Mouse (Mus musculus): Measurements from ENCODE around the gene Plekha4.
"Not testable (repeated sequence)": the region's sequence is repeated elsewhere in the genome, so short reads cannot be mapped to it uniquely, and the experiment has no call there.

Gene Plekha4

GRCm38 (mm10) chr7:45509181-45509882 is 16.8 kb upstream of the Plekha4 start:
- no peak for DNase-seq (ENCODE audit: low read depth)

DNA sequence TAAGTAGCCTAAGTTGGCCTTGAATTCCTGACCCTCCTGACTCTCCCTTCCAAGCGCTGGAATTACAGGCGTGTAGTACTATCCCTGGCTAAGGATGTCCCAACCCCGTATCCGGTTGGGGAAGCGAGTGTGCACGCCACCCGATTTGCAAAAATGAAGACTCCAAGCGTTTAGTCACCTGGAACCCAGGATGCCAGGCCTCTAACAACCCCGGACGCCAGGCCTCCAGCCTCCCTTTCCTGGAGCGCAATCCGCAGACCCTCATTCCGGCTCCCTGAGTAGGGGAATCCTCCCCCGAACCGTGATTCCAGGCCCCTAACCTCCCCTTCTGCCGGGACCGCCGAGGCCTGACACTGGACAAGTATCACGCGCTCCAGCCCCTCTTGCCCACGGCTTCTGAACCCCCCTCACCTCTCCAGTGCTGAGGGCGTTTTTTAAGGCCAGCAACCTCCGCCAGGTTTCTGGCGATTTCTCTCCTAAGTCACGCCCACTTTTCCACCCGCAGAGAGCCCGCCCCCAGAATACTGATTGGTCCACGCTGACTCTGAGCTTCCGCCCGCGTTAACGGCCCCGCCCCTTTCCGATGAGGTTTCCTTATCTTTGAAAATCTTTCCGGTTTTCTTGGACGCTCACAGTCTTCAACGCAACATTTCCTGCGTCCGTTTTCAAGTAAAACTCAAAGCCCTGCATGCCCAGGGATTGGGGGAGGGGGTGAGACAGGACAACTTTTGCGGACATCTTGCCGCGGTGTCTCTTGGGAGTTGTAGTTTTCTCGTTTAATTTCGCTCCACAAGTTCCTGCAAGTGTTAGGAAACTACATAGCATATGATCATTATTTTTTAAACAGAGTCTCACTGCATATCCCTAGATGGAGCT is 16.0 kb upstream of the Plekha4 start, which contains the start of gene Nucb1:
TSS of gene Nucb1 (minus strand) at position 495 of the 876 bp plus-strand sequence.
- peak; percentile 87 for DNase-seq (ENCODE audit: low read depth)

DNA sequence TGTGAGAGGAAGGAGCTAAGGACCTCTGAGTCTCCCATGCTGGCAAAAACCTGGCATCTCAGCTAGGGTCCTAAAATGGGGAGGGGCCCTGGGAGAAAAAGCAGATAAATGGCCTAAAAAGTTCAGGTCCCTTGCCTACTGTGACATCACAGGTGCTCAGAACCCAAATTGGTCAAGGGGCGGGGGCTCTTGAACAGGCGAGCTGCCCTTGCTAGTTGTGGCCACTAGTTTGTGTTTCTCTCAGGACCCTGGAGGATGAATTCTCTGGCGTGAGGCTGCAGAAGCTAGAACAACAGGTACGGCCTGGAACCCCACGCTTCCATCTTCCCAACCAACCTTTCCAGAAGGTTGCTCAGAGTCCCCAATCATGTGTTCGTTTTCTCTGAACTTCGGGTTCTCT is 11.7 kb upstream of the Plekha4 start:
- DNase-seq (ENCODE audit: low read depth): no peak

- DNase-seq (ENCODE audit: low read depth): no peak
Measured at GRCm38 (mm10) chr7:45515436-45515835, 10.7 kb upstream of the Plekha4 start.

DNA sequence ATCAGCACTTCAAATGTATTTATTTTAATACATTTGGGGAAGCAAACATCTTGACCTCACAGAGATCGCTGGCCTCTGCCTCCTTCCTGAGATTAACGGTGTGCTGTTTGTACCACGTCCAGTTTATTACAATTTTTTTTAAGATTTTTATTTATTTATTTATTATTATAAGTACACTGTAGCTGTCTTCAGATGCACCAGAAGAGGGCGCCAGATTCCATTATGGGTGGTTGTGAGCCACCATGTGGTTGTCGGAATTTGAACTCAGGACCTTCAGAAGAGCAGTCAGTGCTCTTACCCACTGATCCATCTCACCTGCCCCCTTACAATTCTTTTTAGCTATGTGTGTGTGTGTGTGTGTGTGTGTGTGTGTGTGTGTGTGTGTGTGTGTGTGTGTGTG is 9.3 kb upstream of the Plekha4 start:
- not testable (repeated sequence) for DNase-seq (ENCODE audit: low read depth)

GRCm38 (mm10) chr7:45518618-45519017 is 7.5 kb upstream of the Plekha4 start:
- no peak for DNase-seq (ENCODE audit: low read depth)

DNA sequence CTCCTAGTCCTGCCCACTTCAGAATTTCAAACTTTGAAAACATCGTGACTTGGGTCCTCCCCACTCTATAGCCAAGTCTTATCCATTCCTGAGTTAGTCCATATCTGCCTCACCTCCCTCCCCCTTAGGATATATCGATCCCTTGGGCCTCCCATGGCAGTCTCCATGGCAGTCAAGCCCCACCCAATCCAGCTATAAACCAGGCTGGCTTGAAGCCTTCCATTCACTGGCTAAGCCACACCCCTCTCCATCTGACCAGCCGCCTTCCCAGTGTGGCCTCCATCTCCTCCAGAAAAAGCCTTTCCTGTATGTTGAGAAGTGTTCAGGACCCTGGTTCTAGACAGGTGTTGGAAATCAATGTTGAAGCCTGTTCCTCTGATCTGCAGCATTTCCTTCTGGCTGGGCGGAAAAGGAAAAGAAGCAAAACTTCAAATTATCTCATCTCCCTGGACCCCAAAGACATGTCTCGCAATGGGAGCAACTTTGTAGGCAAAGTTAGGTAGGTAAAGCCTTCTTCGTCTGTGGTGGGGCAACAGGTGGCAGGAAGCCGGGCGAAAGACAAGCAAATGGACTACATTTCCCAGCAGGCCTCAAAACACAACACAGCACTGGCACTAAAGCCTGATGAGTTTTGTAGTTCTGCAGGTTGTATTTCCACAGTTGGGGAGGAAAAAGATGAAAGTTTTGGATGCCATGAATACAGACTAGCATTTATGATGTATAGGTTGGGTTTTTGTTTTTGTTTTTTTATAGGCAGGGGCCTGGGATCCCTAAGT is 6.6 kb upstream of the Plekha4 start:
- DNase-seq (ENCODE audit: low read depth): no peak

DNA sequence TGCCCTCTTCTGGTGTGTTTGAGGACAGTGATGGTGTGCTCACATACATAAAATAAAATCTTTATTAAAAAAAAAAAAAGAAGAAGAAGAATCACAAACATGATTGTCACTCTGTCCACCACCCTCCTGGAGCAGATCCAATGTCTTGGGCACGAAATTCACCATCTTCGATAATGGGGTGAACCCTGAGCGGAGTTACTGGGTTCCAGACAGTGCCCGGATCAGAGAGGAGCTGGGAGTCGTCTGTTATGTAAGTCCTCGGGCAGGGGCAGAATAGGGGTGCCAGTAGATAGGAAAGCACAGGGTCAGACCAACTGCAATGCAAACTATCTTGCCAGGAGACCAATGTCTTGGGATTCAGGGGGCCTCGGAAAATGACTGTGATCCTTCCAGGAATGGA is 5.5 kb upstream of the Plekha4 start:
- no peak for DNase-seq (ENCODE audit: low read depth)

DNA sequence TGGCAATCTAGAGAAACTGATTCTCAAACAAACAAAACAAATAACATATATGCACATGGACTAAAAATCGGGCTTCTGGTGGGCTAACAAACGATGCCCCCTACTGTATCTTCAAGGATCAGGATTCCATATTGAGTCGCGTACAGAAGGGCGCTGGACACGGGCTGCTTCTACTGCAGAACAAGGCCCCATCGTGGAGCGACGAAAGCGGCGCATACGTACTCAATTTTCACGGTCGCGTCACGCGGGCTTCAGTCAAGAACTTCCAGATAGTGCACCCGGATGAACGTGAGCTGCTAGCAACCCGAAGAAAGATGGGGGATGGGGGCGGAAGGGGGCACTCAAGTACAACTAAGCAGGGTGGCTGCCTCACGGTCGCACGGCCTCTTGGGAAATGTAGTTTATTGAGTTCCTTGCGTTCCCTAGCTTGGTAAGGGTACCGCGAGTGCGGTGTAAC is 4.4 kb upstream of the Plekha4 start:
- DNase-seq (ENCODE audit: low read depth): no peak

DNA sequence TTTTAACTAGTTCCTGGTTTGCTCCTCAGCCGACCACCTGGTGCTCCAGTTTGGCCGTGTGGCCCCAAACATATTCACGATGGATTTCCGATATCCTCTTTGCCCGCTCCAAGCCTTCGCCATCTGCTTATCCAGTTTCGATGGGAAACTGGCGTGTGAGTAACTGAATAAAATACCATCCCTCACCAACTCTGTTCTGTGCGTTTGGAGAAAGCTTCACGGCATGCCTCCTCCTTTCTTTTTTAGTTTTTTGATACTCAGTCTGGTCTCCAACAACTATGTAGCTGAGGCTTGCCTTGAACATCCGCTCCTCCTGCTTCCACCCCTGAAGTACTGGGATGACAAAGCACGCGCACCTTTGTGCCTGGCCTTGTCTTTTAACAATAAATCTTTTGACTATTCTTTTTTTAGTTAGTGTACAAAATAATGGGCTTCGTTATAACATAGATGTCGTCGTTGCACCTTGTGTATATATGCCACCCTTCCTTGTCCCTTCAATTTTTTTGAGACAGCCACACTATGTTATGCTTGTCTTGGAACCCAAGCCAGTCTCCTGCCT is 3.9 kb upstream of the Plekha4 start:
- DNase-seq (ENCODE audit: low read depth): no peak

DNA sequence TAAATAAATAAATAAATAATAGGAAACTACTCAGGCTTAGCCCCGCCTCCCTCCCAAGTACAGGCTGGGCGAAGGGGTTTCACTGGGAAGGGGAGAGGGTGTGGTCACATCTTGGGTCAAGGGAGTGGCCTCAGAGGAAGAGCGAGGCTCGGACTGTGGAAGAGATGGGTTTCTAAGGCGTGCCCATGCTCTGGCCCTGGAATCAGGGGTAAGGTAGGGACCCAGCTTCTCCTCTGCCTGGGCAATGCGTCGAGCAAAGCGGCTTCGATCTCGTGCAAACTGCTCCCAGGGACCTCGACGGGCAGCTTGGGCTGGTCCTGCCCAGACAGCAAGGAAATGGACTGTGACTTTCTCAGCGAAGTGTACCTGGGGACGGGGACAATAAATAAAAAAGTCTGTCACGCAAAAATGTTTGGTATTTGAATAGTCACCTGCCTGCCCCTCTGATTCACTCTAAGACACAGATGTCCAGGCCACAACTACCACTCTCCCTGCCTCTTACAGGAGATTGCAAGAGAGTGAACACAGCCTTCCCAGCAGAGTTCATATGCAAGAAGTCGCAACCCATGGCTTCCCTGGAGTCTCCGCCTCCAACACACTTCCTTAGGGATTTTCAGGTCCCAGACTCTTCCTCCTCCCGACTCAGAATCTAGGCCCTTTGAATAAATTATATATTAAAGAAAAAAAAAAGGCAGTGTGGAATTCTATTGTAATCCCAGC is 3.0 kb upstream of the Plekha4 start:
- DNase-seq (ENCODE audit: low read depth): no peak

DNA sequence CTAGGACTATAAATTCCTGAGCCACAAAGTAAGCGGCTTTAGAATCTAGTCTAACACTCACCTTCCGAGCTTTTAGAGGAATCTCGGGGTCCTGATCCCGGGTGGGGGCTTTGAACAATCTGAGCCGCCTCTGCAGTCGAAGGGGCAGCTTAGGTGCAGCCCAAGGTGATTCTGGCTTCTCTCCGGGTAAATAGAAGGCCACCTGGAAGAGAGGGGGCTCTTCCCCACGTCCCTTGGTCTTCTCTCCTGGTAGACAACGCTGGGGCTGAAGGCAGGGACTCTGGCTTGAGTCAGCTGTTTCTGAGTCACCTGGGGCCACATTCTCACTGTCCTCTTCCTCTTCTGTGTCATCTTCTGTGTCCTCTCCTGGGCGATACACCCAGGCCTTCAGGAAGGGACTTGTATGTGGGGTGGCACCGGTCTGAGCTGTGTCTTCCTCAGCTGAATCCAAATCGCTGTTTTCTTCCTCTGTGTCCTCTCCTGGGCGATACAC is 2.4 kb upstream of the Plekha4 start:
- no peak for DNase-seq (ENCODE audit: low read depth)

DNA sequence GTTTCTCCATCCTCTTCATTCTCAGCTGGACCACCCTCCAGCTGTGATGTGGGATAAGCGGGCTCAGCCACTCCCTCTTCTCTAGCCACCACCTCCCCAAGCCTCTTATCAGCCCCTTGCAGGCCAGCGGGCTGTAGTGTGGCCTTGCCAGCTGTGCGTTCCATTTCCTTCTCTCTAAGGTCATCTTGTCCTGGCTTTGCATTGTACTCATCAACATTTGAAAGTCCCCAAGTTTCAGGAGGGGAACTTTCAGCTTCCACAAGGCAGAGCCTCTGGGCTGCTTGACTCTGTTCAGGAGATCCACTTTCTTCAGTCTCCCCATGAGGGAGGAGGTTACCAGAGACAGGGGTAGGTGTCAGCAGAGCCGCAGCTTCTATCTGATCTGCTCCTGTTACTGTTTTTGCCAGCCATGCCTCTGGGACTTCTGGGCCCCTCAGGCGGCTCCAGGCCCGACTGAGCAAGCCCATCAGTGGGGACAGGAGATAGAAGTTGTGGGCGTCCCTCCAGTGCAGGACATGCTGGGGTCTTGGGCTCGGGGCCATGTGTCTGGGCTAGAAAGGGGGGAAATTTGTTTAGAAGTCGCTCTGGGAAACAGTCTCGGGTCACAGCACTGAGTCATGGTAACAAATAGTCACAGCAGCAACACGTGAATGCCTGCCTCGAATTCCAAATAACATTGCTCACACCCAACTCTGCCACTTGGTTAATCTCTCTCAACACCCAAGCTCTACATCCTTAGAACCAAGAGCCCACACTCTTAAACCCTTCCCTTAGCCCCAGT is 1.1 kb upstream of the Plekha4 start:
- no peak for DNase-seq (ENCODE audit: low read depth)

DNA sequence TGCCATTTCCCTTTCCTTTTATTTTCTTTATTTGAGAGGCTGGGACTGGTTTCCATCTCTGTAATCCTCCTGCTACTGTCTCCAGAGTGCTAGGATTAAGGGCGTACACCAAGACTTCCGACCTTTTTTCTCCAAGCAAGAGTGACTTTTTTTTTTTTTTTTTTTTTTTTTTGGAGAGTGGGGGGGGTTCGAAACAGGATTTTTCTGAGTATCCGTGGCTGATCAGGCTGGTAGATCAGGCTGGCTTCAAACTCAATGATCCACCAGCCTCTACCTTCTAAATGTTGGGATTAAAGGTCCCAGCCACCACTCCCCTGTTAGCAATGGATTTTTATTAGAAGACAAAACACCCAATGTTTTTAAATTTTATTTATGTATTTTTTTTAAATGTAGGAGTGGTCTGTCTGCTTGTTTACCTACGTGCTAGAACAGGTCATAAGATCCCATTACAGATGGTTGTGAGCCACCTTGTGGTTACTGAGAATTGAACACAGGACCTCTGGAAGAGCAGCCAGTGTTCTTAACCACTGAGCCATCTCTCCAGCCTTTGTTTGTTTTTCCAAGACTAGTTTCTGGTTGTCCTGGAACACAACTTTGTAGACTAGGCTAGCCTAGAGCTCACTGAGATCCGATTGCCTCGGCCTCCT is 467 bp downstream of the Plekha4 start:
- DNase-seq (ENCODE audit: low read depth): no peak

- DNase-seq (ENCODE audit: low read depth): not testable (repeated sequence)
Measured at GRCm38 (mm10) chr7:45527169-45527568, 1.0 kb downstream of the Plekha4 start.

DNA sequence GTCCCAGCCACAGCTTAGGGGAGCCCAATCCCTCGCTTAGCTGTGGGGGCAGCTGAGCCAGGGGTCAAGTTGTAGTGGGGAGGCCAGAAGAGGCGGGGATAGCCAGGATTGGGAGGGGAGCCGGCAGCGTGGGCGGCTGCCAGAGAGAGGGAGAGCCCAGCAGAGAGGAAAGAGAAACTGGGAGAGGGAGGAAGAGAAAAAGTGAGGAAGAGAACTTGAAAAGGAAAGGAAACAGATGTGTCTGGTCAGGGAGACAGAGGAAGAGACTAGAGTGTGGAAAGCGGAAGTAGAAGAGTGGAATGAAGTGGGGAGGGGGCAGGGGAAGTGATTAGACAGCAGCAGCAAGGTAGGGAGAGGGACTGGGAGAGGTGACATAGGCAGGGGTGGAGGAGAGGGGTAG is 3.3 kb downstream of the Plekha4 start:
- no peak for DNase-seq (ENCODE audit: low read depth)

- no peak for DNase-seq (ENCODE audit: low read depth)
Measured at GRCm38 (mm10) chr7:45530643-45531042, 4.5 kb downstream of the Plekha4 start.

DNA sequence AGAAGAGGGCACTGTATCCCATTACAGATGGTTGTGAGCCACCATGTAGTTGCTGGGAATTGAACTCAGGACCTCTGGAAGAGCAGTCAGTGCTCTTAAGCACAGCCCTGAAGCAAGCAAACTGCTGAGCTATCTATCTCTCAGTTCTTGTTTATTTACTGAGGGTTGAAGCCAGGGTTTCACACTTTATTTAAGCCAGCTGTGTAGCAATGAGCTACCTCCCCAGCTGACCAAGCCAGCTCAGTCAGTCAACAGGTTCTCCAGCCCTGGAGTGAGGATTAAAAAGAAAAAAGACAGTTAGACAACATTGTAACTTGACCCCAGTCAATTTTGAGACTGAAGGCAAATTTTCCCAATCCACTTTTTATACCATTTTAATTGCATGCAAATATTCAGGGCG is 9.5 kb downstream of the Plekha4 start:
- DNase-seq (ENCODE audit: low read depth): no peak

DNA sequence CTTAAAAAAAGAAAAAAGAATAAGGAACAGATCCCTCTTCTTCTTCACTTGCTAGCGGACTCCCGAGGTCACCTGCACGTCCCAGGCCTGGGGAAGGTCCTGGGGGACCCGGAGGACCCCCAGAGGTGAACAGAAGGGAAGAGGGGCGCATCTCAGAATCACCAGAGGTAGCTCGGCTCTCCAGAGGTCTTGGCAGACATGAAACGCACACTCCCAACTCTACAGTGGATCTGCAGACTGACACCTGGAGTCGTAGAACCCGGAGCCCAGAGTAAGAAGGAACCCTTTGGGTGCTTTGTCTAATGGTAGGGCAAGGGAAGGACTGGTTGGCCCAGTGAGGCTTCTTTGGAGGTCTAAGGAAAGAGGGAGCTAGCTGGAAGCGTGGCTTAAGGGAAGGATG is 11.5 kb downstream of the Plekha4 start:
- DNase-seq (ENCODE audit: low read depth): no peak
